Mouse (Mus musculus): Measurements from ENCODE around the gene Wdr4.

Wdr4 gene

GRCm38 (mm10) chr17:31519946-31520838 lies at the start of gene Wdr4, which contains the start of gene Ndufv3:
TSS of gene Wdr4 (minus strand) at chr17:31519980.
TSS of gene Ndufv3 (plus strand) at chr17:31520115.
- peak; percentile 100 for DNase-seq (ENCODE audit: low read depth, low spot score)

- no peak for DNase-seq (ENCODE audit: low read depth, low spot score)
These were observed 46.5 kb upstream of the Wdr4 start for GRCm38 (mm10) chr17:31566276-31566675.

- peak; percentile 70 for DNase-seq (ENCODE audit: low read depth, low spot score)
These were observed 45.6 kb upstream of the Wdr4 start for GRCm38 (mm10) chr17:31565141-31566056.

- DNase-seq (ENCODE audit: low read depth, low spot score): no peak
These were observed 45.0 kb upstream of the Wdr4 start for GRCm38 (mm10) chr17:31564858-31565140.

- peak; percentile 100 for DNase-seq (ENCODE audit: low read depth, low spot score)
These were observed 44.5 kb upstream of the Wdr4 start, which contains the start of gene Pknox1 for GRCm38 (mm10) chr17:31564015-31564857. TSS of gene Pknox1 (plus strand) at chr17:31564734.

GRCm38 (mm10) chr17:31563632-31564014 lies 43.8 kb upstream of the Wdr4 start:
- DNase-seq (ENCODE audit: low read depth, low spot score): no peak

GRCm38 (mm10) chr17:31559021-31559789 lies 39.4 kb upstream of the Wdr4 start:
- peak; percentile 77 for DNase-seq (ENCODE audit: low read depth, low spot score)

GRCm38 (mm10) chr17:31557947-31558542 lies 38.3 kb upstream of the Wdr4 start:
- no peak for DNase-seq (ENCODE audit: low read depth, low spot score)

GRCm38 (mm10) chr17:31557124-31557880 lies 37.5 kb upstream of the Wdr4 start:
- no peak for DNase-seq (ENCODE audit: low read depth, low spot score)

GRCm38 (mm10) chr17:31556253-31556652 lies 36.5 kb upstream of the Wdr4 start:
- no peak for DNase-seq (ENCODE audit: low read depth, low spot score)

- peak; percentile 88 for DNase-seq (ENCODE audit: low read depth, low spot score)
These were observed 32.8 kb upstream of the Wdr4 start for GRCm38 (mm10) chr17:31552601-31553000.

GRCm38 (mm10) chr17:31549389-31549788 lies 29.6 kb upstream of the Wdr4 start:
- no peak for DNase-seq (ENCODE audit: low read depth, low spot score)

GRCm38 (mm10) chr17:31547974-31548373 lies 28.2 kb upstream of the Wdr4 start:
- DNase-seq (ENCODE audit: low read depth, low spot score): no peak

GRCm38 (mm10) chr17:31546444-31547196 lies 26.8 kb upstream of the Wdr4 start:
- DNase-seq (ENCODE audit: low read depth, low spot score): no peak

GRCm38 (mm10) chr17:31543574-31543973 lies 23.8 kb upstream of the Wdr4 start:
- DNase-seq (ENCODE audit: low read depth, low spot score): no peak

- no peak for DNase-seq (ENCODE audit: low read depth, low spot score)
These were observed 21.7 kb upstream of the Wdr4 start for GRCm38 (mm10) chr17:31541460-31541831.

GRCm38 (mm10) chr17:31540809-31541459 lies 21.2 kb upstream of the Wdr4 start:
- no peak for DNase-seq (ENCODE audit: low read depth, low spot score)

GRCm38 (mm10) chr17:31540101-31540500 lies 20.3 kb upstream of the Wdr4 start:
- no peak for DNase-seq (ENCODE audit: low read depth, low spot score)
